Mouse (Mus musculus): Measurements from ENCODE around the gene Exd1. TPM values are rescaled to one million over a fixed set of nuclear protein-coding genes. Genes with fewer than 3 reads are reported as not detected.

Exd1 gene
- polyA plus RNA-seq (2015; fragmentation: Nextera tagmentation; extraction: Ambion mirVana): 0.18 and 0.24 TPM in 2 replicates

DNA sequence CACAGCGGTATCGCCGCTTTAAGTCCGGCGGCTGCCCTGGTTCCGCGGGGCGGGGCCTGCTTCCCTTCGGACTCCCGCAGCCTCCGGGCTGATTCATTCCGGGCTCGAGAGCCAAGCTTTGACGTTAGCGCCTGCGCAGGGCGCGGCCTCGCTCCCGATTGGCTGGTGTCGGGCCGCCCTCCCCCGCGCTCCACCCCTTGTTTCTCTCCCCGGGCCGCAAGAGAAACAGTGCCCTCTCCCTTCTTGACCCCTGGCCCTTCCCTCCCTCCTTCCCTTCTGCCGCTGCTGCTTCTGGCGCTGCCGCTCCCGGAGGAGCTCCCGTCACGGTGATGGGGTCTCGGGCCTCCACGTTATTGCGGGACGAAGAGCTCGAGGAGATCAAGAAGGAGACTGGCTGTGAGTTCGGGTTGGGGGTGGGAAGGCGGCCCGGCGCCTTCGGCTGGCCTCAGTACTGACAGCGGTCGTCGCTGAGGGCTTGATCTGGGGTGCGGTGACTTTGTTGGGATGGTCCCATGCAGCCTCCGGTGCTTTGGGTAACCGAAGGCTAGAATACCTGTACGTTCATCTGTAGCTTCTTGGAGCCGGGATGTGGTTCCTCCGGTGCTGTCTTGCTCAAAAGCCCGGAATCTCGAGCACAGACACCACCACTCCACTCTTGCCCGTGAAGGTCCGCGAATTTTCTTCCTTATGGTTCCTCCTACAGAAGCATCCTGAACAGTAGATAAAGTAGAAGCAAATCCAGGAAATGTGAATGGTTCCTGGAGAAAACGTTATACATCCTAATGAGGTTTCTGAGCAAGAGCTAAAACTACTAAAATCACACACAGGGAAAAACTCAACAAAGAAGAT is at the start of gene Exd1, which contains the start of gene Chp1:
TSS of gene Exd1 (minus strand) at position 106 of the 849 bp plus-strand sequence.
TSS of gene Chp1 (plus strand) at position 176 of the 849 bp plus-strand sequence.
- H3K9me3 ChIP-seq (replicated peaks; ENCODE audit: control insufficient read depth, low read length): no peaks in the 10 kb centered on the region
- ATAC-seq (ENCODE audit: insufficient read depth, low FRiP score): peak; percentile 98
- WGBS: under 1% methylated on average over 57 of the region's 57 CpGs

DNA sequence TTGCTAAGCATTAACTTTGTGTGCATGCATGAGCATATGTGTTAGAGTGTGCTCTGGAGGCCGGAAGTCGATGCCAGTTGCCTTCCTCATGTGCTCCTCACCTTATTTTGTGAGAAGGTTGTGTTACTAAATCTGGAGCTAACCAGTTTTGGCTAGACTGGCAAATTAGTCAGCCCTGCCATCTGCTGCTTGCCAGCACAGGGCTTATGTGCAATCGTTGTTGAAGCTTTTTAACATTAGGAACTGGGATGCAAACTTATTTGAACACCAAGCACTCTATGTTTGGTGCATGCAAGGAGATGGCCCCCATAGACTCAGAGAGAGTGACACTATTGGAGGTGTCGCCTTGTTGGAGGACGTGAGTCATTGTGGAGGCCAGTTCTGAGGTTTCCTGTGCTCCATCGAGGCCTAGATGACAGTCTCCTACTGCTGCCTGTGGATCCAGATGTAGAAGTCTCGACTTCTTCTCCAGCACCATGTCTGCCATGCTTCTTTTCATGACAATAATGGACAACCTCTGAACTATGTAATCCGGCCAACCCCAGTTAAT is 49.4 kb upstream of the Exd1 start:
- Histone ChIP-seq H3K4me1 (ENCODE audit: control insufficient read depth, insufficient read depth, low read length) (peaks cover 17% of the 10 kb centered on the region; the same call in 1 of the 2 replicates), H3K9me3 (replicated peaks; ENCODE audit: control insufficient read depth, low read length) (no peaks in the 10 kb centered on the region), H3K27ac (ENCODE audit: low read length) (no peak overlapping the region), H3K4me2 (ENCODE audit: low read depth, low read length) (no peak overlapping the region), H3K4me3 (replicated peaks; ENCODE audit: low read length) (no peak overlapping the region), H3K36me3 (ENCODE audit: control insufficient read depth, insufficient read depth, low read length) (peaks cover 9% of the 10 kb centered on the region; the same call in 1 of the 2 replicates), H3K27me3 (ENCODE audit: control insufficient read depth, insufficient read depth, low read length) (no peaks in the 10 kb centered on the region), H3K9ac (ENCODE audit: low read length) (no peak overlapping the region)
- WGBS: 84% methylated on average over 8 of the region's 8 CpGs
- no peak for ATAC-seq (ENCODE audit: insufficient read depth, low FRiP score)

More for the DNA sequence above, at the start of gene Exd1, which contains the start of gene Chp1:
- Histone ChIP-seq H3K4me3 (replicated peaks; ENCODE audit: low read length) (peak within 1 kb of the TSS; percentile 86), H3K4me2 (ENCODE audit: low read depth, low read length) (peak within 1 kb of the TSS; percentile 68), H3K9ac (ENCODE audit: low read length) (peak within 1 kb of the TSS; percentile 89), H3K36me3 (ENCODE audit: control insufficient read depth, insufficient read depth, low read length) (no peaks in the 10 kb centered on the region), H3K27me3 (ENCODE audit: control insufficient read depth, insufficient read depth, low read length) (no peaks in the 10 kb centered on the region), H3K27ac (ENCODE audit: low read length) (peak within 1 kb of the TSS; percentile 92), H3K4me1 (ENCODE audit: control insufficient read depth, insufficient read depth, low read length) (peaks cover 15% of the 10 kb centered on the region)

DNA sequence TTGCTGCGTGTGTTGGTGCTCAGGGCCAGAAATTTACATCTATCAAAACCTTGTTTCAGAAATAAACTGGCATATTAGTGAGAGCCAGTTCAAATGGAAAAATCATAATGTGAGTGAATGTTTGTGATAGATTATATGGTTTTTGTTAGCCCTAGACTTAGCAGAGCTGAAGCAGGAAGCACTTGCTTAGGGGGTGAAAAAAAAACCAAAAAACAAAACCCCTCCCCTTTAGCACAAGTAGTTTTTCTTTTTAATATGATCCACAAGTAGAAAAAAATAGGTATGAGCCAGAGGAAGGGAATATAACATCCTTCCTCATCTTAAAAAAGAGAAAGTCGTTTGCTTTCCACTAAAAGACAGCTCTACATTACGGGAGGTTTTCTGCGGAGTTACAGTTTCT is 47.9 kb upstream of the Exd1 start:
- Histone ChIP-seq H3K4me2 (ENCODE audit: low read depth, low read length) (peak overlapping the region; percentile 70), H3K27me3 (ENCODE audit: control insufficient read depth, insufficient read depth, low read length) (no peaks in the 10 kb centered on the region), H3K36me3 (ENCODE audit: control insufficient read depth, insufficient read depth, low read length) (peaks cover 8% of the 10 kb centered on the region; the same call in 1 of the 2 replicates), H3K9ac (ENCODE audit: low read length) (peak overlapping the region; percentile 99), H3K4me3 (replicated peaks; ENCODE audit: low read length) (peak overlapping the region; percentile 93), H3K4me1 (ENCODE audit: control insufficient read depth, insufficient read depth, low read length) (peaks cover 16% of the 10 kb centered on the region; the same call in 1 of the 2 replicates), H3K9me3 (replicated peaks; ENCODE audit: control insufficient read depth, low read length) (no peaks in the 10 kb centered on the region), H3K27ac (ENCODE audit: low read length) (peak overlapping the region; percentile 95; the same call in 1 of the 2 replicates)
- no peak for ATAC-seq (ENCODE audit: insufficient read depth, low FRiP score)
- 26% methylated on average over 4 of the region's 4 CpGs for WGBS

DNA sequence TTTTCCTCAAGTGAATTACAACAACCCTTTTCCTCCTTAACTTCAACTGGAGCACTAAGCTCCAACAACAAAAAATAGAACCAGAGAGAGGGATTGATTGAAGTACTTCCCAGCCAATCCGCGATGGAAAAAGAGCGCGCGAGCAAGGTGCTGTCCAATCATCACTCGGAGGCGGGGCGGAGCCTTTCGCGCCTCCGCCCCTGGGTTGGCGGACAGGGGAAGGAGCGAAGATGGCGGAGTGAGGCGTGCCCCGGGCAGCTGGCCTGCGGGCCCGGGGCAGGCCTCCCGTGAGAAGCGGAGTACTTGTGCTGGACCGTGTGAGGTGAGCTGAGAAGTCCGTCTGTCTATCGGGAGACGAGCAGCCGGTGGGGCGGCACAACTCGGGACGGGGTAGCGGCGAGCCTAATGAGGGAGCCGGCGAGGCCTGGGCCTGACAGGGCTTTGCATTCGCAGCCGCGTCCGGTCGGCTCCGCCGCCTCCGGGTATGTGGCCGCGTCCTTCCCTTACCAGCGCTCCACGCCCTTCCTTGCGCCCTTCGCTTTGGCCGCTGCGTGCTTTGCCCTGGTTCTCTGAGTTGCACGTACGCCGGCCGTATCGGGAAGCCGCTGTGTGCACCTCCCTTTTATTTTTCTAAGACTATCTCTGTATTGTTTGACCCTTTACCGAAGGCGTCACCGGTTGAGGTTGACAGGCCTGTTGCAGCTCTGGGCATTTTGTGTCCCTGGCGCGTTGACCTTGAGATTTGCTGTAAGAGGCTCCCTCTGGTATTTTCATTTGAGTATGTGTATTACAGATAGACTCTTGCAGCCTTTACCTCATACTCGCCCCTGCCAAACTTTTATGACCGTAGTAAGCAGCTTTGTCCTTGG is 46.9 kb upstream of the Exd1 start:
- under 1% methylated on average over 61 of the region's 61 CpGs for WGBS
- H3K4me1 ChIP-seq (ENCODE audit: control insufficient read depth, insufficient read depth, low read length): peaks cover 14% of the 10 kb centered on the region; the same call in 1 of the 2 replicates
- H3K27me3 ChIP-seq (ENCODE audit: control insufficient read depth, insufficient read depth, low read length): no peaks in the 10 kb centered on the region
- H3K36me3 ChIP-seq (ENCODE audit: control insufficient read depth, insufficient read depth, low read length): 0 out of 2 replicates have a peak, but pooled peaks cover 5% of the 10 kb centered on the region
- peak overlapping the region; percentile 70 for H3K4me2 ChIP-seq (ENCODE audit: low read depth, low read length)
- H3K9me3 ChIP-seq (replicated peaks; ENCODE audit: control insufficient read depth, low read length): no peaks in the 10 kb centered on the region
- ATAC-seq (ENCODE audit: insufficient read depth, low FRiP score): peak; percentile 97
- peak overlapping the region; percentile 99 for H3K9ac ChIP-seq (ENCODE audit: low read length)
- peak overlapping the region; percentile 95 for H3K27ac ChIP-seq (ENCODE audit: low read length)
- H3K4me3 ChIP-seq (replicated peaks; ENCODE audit: low read length): peak overlapping the region; percentile 93

DNA sequence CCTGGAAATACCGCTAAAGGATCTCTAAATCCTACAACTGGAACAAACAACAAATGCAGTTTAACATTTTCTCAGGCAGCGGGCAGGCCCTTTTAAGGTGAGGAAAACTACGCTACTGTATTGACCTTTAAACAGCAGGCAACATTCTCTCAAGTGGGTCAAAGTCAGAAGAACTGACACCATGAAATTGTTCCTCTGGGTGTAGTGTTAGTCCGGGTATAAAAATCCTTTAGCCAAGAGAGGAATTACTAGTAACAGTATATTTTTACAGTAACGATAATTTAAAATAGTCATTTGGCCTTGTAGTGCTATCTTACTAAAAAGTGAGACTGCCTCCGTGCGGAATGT is 46.3 kb upstream of the Exd1 start:
- peak; percentile 11; the same call in 1 of the 2 replicates for ATAC-seq (ENCODE audit: insufficient read depth, low FRiP score)
- H3K27ac ChIP-seq (ENCODE audit: low read length): peak overlapping the region; percentile 77
- H3K4me1 ChIP-seq (ENCODE audit: control insufficient read depth, insufficient read depth, low read length): peaks cover 14% of the 10 kb centered on the region; the same call in 1 of the 2 replicates
- H3K4me2 ChIP-seq (ENCODE audit: low read depth, low read length): peak overlapping the region; percentile 51
- H3K9me3 ChIP-seq (replicated peaks; ENCODE audit: control insufficient read depth, low read length): no peaks in the 10 kb centered on the region
- H3K9ac ChIP-seq (ENCODE audit: low read length): peak overlapping the region; percentile 48
- H3K27me3 ChIP-seq (ENCODE audit: control insufficient read depth, insufficient read depth, low read length): no peaks in the 10 kb centered on the region
- H3K4me3 ChIP-seq (replicated peaks; ENCODE audit: low read length): peak overlapping the region; percentile 93
- WGBS: 6% methylated on average over 7 of the region's 7 CpGs
- H3K36me3 ChIP-seq (ENCODE audit: control insufficient read depth, insufficient read depth, low read length): 0 out of 2 replicates have a peak, but pooled peaks cover 5% of the 10 kb centered on the region

DNA sequence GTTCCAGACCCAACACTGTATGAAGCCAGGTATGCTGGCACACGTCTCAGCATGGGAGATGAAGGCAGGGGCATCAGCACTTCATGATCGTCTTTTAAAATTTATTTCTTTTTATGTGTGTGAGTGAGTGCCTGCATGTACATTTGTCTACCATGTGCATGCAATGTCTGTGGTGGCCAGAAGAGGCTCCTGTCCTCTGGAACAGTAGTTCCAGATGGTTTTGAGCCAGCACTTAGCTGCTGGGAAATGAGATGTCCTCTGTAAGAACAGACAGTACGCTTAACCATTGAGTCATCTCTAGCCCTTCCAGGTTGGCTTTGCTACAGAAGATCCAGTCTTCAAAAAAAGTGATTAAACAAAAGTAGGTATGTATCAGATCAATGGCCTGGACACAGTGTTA is 43.8 kb upstream of the Exd1 start:
- 88% methylated on average over 3 of the region's 3 CpGs for WGBS
- no peak overlapping the region for H3K4me3 ChIP-seq (replicated peaks; ENCODE audit: low read length)
- no peak overlapping the region for H3K4me2 ChIP-seq (ENCODE audit: low read depth, low read length)
- ATAC-seq (ENCODE audit: insufficient read depth, low FRiP score): no peak
- H3K4me1 ChIP-seq (ENCODE audit: control insufficient read depth, insufficient read depth, low read length): peaks cover 14% of the 10 kb centered on the region; the same call in 1 of the 2 replicates
- H3K27ac ChIP-seq (ENCODE audit: low read length): no peak overlapping the region
- no peaks in the 10 kb centered on the region for H3K27me3 ChIP-seq (ENCODE audit: control insufficient read depth, insufficient read depth, low read length)
- no peak overlapping the region for H3K9ac ChIP-seq (ENCODE audit: low read length)
- no peaks in the 10 kb centered on the region for H3K36me3 ChIP-seq (ENCODE audit: control insufficient read depth, insufficient read depth, low read length)
- H3K9me3 ChIP-seq (replicated peaks; ENCODE audit: control insufficient read depth, low read length): no peaks in the 10 kb centered on the region

DNA sequence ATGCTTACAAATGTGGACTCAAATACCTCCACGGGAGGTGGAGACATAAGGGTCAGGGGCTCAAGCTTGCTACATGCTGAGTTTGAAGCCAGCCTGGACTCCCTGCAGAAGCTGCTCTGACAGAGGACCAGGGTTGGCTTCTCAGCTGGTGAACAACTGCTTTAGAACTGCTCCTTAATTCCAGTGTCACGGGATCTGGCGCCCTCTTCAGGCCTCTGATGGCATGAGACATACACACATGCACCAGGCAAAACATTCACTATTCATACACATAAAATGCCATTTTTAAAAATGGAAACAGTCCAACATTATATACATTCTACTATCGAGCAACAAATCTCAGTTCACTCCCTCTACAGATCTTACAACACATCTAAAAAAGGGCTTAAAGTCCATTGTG is 40.0 kb upstream of the Exd1 start:
- Histone ChIP-seq H3K27ac (ENCODE audit: low read length) (no peak overlapping the region), H3K4me2 (ENCODE audit: low read depth, low read length) (no peak overlapping the region), H3K4me1 (ENCODE audit: control insufficient read depth, insufficient read depth, low read length) (no peaks in the 10 kb centered on the region), H3K9me3 (replicated peaks; ENCODE audit: control insufficient read depth, low read length) (no peaks in the 10 kb centered on the region), H3K36me3 (ENCODE audit: control insufficient read depth, insufficient read depth, low read length) (no peaks in the 10 kb centered on the region), H3K4me3 (replicated peaks; ENCODE audit: low read length) (no peak overlapping the region), H3K9ac (ENCODE audit: low read length) (no peak overlapping the region), H3K27me3 (ENCODE audit: control insufficient read depth, insufficient read depth, low read length) (no peaks in the 10 kb centered on the region)
- ATAC-seq (ENCODE audit: insufficient read depth, low FRiP score): no peak
- 20% methylated on average over 4 of the region's 4 CpGs for WGBS

DNA sequence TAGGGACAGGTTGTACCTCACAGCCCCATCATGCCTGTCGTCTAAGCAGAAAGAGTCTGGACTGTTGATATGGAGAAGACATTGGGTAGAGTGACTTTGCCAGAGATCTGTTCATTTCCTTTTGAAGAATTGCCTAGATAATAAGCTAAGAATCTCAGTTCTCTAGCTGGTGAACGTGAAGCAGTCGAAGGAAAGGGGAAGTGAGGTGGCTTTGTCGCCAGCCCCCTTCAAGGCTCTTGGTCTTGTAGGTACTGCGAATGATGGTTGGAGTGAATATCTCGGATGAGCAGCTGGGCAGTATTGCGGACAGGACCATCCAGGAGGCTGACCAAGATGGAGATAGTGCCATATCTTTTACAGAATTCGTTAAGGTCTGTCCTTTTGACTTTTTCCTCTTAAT is 36.9 kb upstream of the Exd1 start:
- no peak for ATAC-seq (ENCODE audit: insufficient read depth, low FRiP score)
- WGBS: 79% methylated on average over 8 of the region's 8 CpGs
- Histone ChIP-seq H3K4me3 (replicated peaks; ENCODE audit: low read length) (no peak overlapping the region), H3K36me3 (ENCODE audit: control insufficient read depth, insufficient read depth, low read length) (0 out of 2 replicates have a peak, but pooled peaks cover 2% of the 10 kb centered on the region), H3K27me3 (ENCODE audit: control insufficient read depth, insufficient read depth, low read length) (no peaks in the 10 kb centered on the region), H3K9ac (ENCODE audit: low read length) (no peak overlapping the region), H3K9me3 (replicated peaks; ENCODE audit: control insufficient read depth, low read length) (no peaks in the 10 kb centered on the region), H3K4me1 (ENCODE audit: control insufficient read depth, insufficient read depth, low read length) (no peaks in the 10 kb centered on the region), H3K27ac (ENCODE audit: low read length) (no peak overlapping the region), H3K4me2 (ENCODE audit: low read depth, low read length) (no peak overlapping the region)
